Mouse (Mus musculus) midbrain, embryonic 14.5 days (tissue): Measurements from ENCODE around the gene Macrod2. TPM values are rescaled to one million over a fixed set of nuclear protein-coding genes. Genes with fewer than 3 reads are reported as not detected.

Experiments
- ATAC-seq: fragments of 200-750 bp; cut with Nextera tagmentation; 2 replicates; pipeline ENCODE4 v1.8.0; 2017; ENCODE audit warnings: moderate number of reproducible peaks, moderate library complexity; ENCODE audit not compliant: low FRiP score, low TSS enrichment
- DNase-seq: peaks from one replicate; pipeline ENCODE4 v3.0.0-alpha.2; 2015
- H3K27ac ChIP-seq: fragments of 300-500 bp; sonication (generic); replicated peaks from 2 replicates; pipeline ENCODE4 v1.5.1; 2014; ENCODE audit warnings: mild to moderate bottlenecking, low read depth, low read length, moderate library complexity
- H3K27me3 ChIP-seq: fragments of 300-500 bp; sonication (generic); 2 replicates; pipeline ENCODE4 v1.6.1; 2014; ENCODE audit warnings: low read length, control low read depth, mixed read lengths; ENCODE audit not compliant: control insufficient read depth, insufficient read depth
- H3K36me3 ChIP-seq: fragments of 300-500 bp; sonication (generic); 2 replicates; pipeline ENCODE4 v1.6.1; 2014; ENCODE audit warnings: low read length, control low read depth; ENCODE audit not compliant: control insufficient read depth, insufficient read depth
- H3K4me1 ChIP-seq: fragments of 300-500 bp; sonication (generic); 2 replicates; pipeline ENCODE4 v1.6.1; 2014; ENCODE audit warnings: mild to moderate bottlenecking, antibody characterized with exemption, low read length, control low read depth; ENCODE audit not compliant: control insufficient read depth, insufficient read depth
- H3K4me2 ChIP-seq: fragments of 300-500 bp; sonication (generic); 2 replicates; pipeline ENCODE4 v1.6.1; 2014; ENCODE audit warnings: mild to moderate bottlenecking, low read length, moderate library complexity
- H3K4me3 ChIP-seq: fragments of 300-500 bp; sonication (generic); replicated peaks from 2 replicates; pipeline ENCODE4 v1.5.1; 2014; ENCODE audit warnings: low read depth, low read length
- H3K9ac ChIP-seq: fragments of 300-500 bp; sonication (generic); replicated peaks from 2 replicates; pipeline ENCODE4 v1.6.1; 2014; ENCODE audit warnings: mild to moderate bottlenecking, low read length, moderate library complexity
- H3K9me3 ChIP-seq: fragments of 300-500 bp; sonication (generic); 2 replicates; pipeline ENCODE4 v1.6.1; 2016; ENCODE audit warnings: low read length, control low read depth, mixed read lengths; ENCODE audit not compliant: control insufficient read depth
- WGBS: fragments of 180-500 bp; shearing (Covaris S2); extraction: QIAGEN DNeasy Blood & Tissue Kit; methylation state at CpG from one replicate; pipeline ENCODE4 v1.1.7; 2014; 5-methylcytosine and 5-hydroxymethylcytosine counted together
- polyA plus RNA-seq: library from polyadenylated mRNA; unstranded; fragments of >200 nt; fragmentation: Nextera tagmentation; extraction: Ambion mirVana; gene quantifications from 2 replicates; pipeline ENCODE4 v1.2.1, GENCODE M21; 2014

Macrod2 gene
- polyA plus RNA-seq, 1 experiment from 2014 or later = 61.4 TPM

DNA sequence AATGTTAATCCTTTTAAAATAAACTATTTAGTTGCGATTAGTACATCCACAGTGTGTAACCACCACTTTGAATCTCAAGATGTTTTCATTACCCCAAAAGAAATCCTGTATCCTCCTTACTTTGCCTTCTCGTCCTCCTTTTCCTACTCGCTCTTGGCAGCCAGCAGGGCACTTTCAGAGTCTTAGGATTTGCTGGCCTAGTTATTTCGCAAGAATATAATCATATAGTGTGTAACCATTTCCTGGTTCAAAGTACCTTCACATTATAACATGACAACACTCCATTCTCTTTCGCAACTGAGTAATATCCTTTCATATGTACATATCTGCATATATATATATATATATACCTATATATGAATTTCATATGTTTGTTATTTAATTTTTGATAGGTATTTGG, 298.7 kb downstream of the Macrod2 start:
- Histone ChIP-seq H3K4me2 (no peak overlapping the region), H3K27me3 (no peaks in the 10 kb centered on the region), H3K9ac (no peak overlapping the region), H3K27ac (no peak overlapping the region), H3K9me3 (no peaks in the 10 kb centered on the region), H3K36me3 (no peaks in the 10 kb centered on the region), H3K4me3 (no peak overlapping the region), H3K4me1 (no peaks in the 10 kb centered on the region)
- WGBS = 96% methylated on average over 5 of the region's 5 CpGs
- DNase-seq (no peak), ATAC-seq (no peak)

DNA sequence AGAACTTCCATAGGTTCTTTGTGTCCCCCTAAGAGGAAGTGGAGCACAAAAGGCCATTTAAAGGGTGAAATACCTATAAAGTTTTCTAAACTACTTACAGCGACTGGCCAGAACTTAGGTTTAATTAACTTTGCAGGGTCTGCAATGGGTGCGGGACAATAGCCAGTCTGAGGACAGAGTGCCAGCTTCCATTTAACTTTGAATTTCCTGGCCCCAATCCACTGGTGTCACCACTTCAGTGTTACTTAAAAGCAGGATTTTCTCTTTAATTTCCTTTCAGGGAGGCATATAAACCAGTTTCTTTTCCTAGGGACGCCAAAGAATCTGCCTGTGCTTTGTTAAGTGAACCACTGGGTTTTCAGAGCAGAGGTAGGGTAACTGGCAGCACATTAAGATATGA, 303.5 kb downstream of the Macrod2 start:
- WGBS = 10% methylated on average over 3 of the region's 3 CpGs
- no peak overlapping the region for H3K27ac ChIP-seq
- H3K36me3 ChIP-seq = no peaks in the 10 kb centered on the region

DNA sequence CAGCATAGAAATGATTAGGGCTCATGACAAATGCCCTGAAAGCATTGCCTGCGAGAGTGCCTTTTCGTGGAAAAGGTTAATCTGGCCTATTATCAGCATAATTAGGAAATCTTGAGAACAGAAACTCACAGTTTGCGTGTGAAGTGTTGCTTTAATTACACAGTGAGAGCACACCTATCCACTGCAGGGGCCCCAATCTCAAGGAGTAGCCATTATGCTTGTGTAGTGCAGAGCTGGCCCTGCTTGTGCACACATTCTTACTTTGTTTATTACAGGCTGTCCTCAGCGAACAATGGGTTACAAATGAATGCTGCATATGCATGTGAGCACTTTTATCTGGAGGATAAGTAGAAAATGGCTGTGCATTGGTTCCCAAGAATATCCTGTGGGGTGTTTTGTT, 308.3 kb downstream of the Macrod2 start:
- no peak for ATAC-seq
- H3K4me1 ChIP-seq = peaks cover 16% of the 10 kb centered on the region; the same call in 1 of the 2 replicates
- DNase-seq = no peak

More for the DNA sequence above, 303.5 kb downstream of the Macrod2 start:
- Histone ChIP-seq H3K9ac (no peak overlapping the region), H3K4me1 (peaks cover 5% of the 10 kb centered on the region; the same call in 1 of the 2 replicates), H3K27me3 (no peaks in the 10 kb centered on the region), H3K4me2 (no peak overlapping the region), H3K4me3 (no peak overlapping the region), H3K9me3 (no peaks in the 10 kb centered on the region)
- DNase-seq (peak; percentile 32), ATAC-seq (no peak)

DNA sequence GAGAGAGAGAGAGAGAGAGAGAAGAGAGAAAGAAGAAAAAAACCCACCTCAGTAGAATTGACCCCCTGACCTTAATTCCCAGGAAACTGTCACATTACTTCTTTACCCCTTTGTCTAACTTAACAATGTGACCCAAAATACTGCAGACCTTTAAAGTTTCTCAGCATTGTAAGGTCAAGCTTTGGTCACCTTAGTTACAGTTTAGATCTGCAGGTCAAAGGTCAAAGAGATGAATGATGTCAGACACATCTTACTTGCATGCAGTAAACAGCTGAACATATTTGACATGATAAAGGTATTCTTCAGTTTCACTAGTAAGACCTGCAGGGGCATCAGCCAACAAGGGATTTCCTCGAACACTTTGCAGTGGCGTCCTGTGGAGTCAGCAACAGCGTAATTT, 309.0 kb downstream of the Macrod2 start:
- Histone ChIP-seq H3K27ac (no peak overlapping the region), H3K9me3 (no peaks in the 10 kb centered on the region), H3K4me1 (peaks cover 16% of the 10 kb centered on the region; the same call in 1 of the 2 replicates), H3K36me3 (no peaks in the 10 kb centered on the region), H3K4me2 (no peak overlapping the region), H3K9ac (no peak overlapping the region), H3K4me3 (no peak overlapping the region), H3K27me3 (no peaks in the 10 kb centered on the region)
- ATAC-seq = no peak
- WGBS = 7% methylated on average over 3 of the region's 3 CpGs
- peak; percentile 32 for DNase-seq

More for the DNA sequence above, 308.3 kb downstream of the Macrod2 start:
- no peak overlapping the region for H3K4me3 ChIP-seq
- H3K27me3 ChIP-seq = no peaks in the 10 kb centered on the region
- H3K4me2 ChIP-seq = no peak overlapping the region
- H3K9ac ChIP-seq = no peak overlapping the region
- no peaks in the 10 kb centered on the region for H3K9me3 ChIP-seq
- no peak overlapping the region for H3K27ac ChIP-seq
- H3K36me3 ChIP-seq = no peaks in the 10 kb centered on the region
- 22% methylated on average over 4 of the region's 4 CpGs for WGBS

DNA sequence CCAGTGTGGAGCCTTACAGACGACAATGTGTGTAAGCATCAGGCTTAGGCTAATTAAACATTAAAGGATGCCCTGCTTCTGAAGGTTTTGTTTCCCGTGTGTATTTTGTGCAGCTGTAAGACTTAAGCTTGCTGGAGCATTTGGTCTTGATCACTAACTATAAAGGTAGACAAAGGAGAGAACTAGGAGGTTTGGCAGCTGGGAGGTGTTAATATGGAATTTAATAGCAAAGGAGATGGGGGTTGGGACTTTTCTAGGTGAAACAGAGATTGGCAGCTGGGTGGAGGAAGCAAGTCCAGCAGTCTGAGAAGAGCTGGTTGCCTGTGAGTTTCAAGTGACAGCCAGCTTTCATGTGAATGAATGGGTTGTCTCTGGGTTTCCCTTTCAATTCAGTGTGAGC, 310.2 kb downstream of the Macrod2 start:
- DNase-seq (peak; percentile 58), ATAC-seq (peak; percentile 14; the same call in 1 of the 2 replicates)
- Histone ChIP-seq H3K27me3 (no peaks in the 10 kb centered on the region), H3K27ac (0 out of 2 replicates have a peak overlapping the region, but pooled peaks have one; percentile 26), H3K4me3 (no peak overlapping the region), H3K36me3 (no peaks in the 10 kb centered on the region), H3K4me1 (peaks cover 16% of the 10 kb centered on the region; the same call in 1 of the 2 replicates), H3K9ac (no peak overlapping the region), H3K9me3 (no peaks in the 10 kb centered on the region), H3K4me2 (no peak overlapping the region; the same call in 1 of the 2 replicates)
- 1% methylated on average over 2 of the region's 2 CpGs for WGBS

DNA sequence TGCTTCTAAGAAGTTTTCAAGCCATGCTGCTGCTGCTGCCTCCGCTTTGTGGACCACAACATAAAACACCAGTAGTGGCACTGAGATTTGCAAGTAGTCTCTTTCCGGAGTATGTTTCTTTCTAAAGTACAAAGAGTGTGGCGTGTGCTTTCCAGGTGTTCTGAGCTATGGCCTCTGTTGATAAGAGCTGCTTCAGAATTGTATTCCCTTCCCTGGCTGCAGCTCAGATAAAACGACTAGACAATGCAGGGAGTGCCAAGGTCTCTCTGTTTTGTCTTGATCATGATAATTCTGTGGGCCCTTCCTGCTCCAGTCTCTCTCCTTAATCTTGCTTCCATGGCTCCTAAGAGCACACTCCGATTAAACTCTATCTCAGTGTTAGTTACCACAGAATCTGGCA, 312.4 kb downstream of the Macrod2 start:
- H3K4me3 ChIP-seq = no peak overlapping the region
- no peak overlapping the region for H3K4me2 ChIP-seq
- 75% methylated on average over 5 of the region's 5 CpGs for WGBS
- H3K9me3 ChIP-seq = no peaks in the 10 kb centered on the region
- H3K9ac ChIP-seq = no peak overlapping the region
- no peaks in the 10 kb centered on the region for H3K27me3 ChIP-seq
- ATAC-seq (no peak), DNase-seq (no peak)
- no peak overlapping the region for H3K27ac ChIP-seq
- peaks cover 16% of the 10 kb centered on the region; the same call in 1 of the 2 replicates for H3K4me1 ChIP-seq
- no peaks in the 10 kb centered on the region for H3K36me3 ChIP-seq

DNA sequence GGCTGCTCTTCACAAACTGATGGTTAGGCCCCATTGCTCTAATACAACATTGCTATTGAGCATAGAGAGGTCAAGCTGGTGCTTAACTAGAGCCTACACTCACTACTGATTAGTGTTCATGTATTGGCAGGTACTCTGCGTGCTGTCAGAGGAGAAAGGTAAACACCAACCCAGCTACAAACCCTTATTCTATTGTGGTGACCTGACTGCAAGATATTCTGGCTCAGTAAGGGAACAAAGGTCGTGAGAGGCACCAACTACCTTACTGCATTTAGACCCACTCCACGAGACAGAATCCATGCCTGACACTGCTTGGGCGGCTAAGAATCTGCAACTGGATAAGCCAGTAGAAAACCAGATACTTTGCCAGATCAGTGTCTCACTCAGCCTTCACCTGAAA, 320.7 kb downstream of the Macrod2 start:
- Histone ChIP-seq H3K4me1 (no peaks in the 10 kb centered on the region), H3K4me3 (no peak overlapping the region), H3K9me3 (no peaks in the 10 kb centered on the region), H3K27ac (no peak overlapping the region), H3K9ac (no peak overlapping the region), H3K36me3 (no peaks in the 10 kb centered on the region), H3K27me3 (no peaks in the 10 kb centered on the region), H3K4me2 (no peak overlapping the region)
- no peak for ATAC-seq
- 92% methylated on average over 4 of the region's 4 CpGs for WGBS
- DNase-seq = no peak

DNA sequence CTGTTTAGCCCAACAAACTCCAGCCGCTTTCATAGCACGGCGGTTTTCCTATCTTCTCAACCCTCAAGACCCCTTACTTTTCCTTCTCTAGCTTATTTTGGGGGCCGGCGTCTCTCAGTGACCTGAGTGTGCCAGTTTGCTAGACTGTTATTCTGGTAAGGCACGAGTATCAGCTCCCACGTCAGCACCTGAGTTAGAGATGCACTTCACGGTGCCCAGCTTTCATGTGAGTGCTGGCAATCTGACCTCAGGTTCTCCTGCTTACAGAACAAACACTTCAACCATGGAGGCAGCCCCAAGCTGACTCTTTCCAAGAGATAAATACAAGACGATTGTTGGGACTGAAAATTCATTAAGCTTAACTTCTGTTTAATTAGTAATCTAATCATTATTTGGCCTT, 322.3 kb downstream of the Macrod2 start:
- no peak overlapping the region for H3K4me2 ChIP-seq
- 90% methylated on average over 9 of the region's 9 CpGs for WGBS
- H3K9me3 ChIP-seq = no peaks in the 10 kb centered on the region
- no peak for ATAC-seq
- H3K27me3 ChIP-seq = no peaks in the 10 kb centered on the region
- H3K4me1 ChIP-seq = no peaks in the 10 kb centered on the region
- H3K9ac ChIP-seq = no peak overlapping the region
- no peak overlapping the region for H3K4me3 ChIP-seq
- H3K27ac ChIP-seq = no peak overlapping the region
- H3K36me3 ChIP-seq = no peaks in the 10 kb centered on the region
- DNase-seq = no peak

DNA sequence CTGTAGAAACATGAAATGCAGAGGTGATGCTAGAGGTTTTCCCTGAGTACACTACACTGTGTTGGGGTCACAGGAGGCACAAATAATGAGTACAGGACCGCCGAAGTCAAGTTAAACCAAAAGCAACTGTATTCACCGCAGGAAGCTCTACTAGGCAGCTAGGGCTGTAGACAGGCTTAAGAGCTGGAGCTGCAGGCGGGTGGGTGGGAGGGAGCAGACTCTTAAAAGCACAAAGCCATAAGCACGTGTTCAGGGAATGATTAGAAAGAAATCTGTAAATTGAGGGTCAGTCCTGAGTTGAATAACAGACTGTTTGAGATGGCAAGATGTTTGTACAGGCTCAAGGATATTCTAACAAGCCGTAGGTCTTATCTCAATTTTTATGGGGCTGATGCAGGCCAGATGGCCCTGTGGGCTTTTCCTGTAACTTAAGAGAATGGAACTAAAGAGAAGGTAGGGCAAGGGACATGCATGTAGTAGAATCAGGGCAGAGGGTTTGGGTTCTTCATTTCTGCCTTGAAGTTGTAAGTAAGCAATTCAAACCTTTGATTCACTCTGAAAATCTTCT, 337.6 kb downstream of the Macrod2 start:
- WGBS = 64% methylated on average over 6 of the region's 6 CpGs
- no peaks in the 10 kb centered on the region for H3K27me3 ChIP-seq
- H3K9me3 ChIP-seq = no peaks in the 10 kb centered on the region
- H3K4me3 ChIP-seq = no peak overlapping the region
- H3K27ac ChIP-seq = no peak overlapping the region
- no peak overlapping the region for H3K9ac ChIP-seq
- ATAC-seq = no peak
- no peak overlapping the region for H3K4me2 ChIP-seq
- H3K4me1 ChIP-seq = no peaks in the 10 kb centered on the region
- H3K36me3 ChIP-seq = no peaks in the 10 kb centered on the region
- no peak for DNase-seq
